Mouse (Mus musculus) stomach, postnatal 0 days (tissue): ENCODE measurements around the gene Xylt1.

Source experiments
- CTCF ChIP-seq: IDR thresholded peaks from 2 replicates; pipeline ENCODE4 v1.5.1; 2016; ENCODE audit warnings: antibody characterized with exemption, low read depth, mild to moderate bottlenecking, moderate library complexity
- EP300 ChIP-seq: optimal IDR thresholded peaks from 2 replicates; pipeline ENCODE3; 2016; ENCODE audit warnings: antibody characterized with exemption

DNA sequence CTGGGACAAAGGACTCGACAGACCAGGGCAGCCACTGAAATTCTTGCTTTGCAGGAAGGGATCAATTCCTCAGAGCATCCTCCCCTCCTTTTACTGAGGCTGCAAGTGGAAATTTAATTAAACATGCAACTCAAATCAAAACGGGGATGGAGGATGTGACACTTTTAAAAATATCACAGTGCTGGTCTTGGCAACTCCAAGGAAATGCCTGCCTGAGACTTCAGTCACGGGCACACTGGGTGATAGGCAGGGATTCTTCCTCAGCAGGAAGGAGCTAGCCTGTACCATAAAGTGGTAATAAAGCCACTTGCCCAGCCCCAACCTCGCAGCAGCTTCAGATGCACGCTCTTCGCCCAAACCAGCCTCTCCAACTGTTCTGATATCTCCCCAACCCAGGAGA lies 339.6 kb downstream of the Xylt1 start:
- TF ChIP-seq EP300 (no peak), CTCF (no peak)
